Mouse (Mus musculus) forebrain, embryonic 16.5 days (tissue): Measurements from ENCODE around the gene Dpf3. TPM values are rescaled to one million over a fixed set of nuclear protein-coding genes. Genes with fewer than 3 reads are reported as not detected.

Experiments
- polyA plus RNA-seq: library from polyadenylated mRNA; unstranded; fragments of >200 nt; fragmentation: Nextera tagmentation; extraction: Ambion mirVana; gene quantifications from 2 replicates; pipeline ENCODE4 v1.2.1, GENCODE M21; 2015

Gene Dpf3
- polyA plus RNA-seq, 1 experiment from 2014 or later = 10.3 TPM

Other genes with a start within 250 kb of the Dpf3 start
- gene Dcaf4, start 32.8 kb upstream of the Dpf3 start, polyA plus RNA-seq = 49.7 and 51.1 TPM in 2 replicates
- 35.6 and 41.4 TPM in 2 replicates for gene Zfyve1, start 109.5 kb upstream of the Dpf3 start, polyA plus RNA-seq
- gene Rbm25, start 143.5 kb upstream of the Dpf3 start, polyA plus RNA-seq = 271 and 316 TPM in 2 replicates
- gene Psen1, start 200.4 kb upstream of the Dpf3 start, polyA plus RNA-seq = 73.7 and 75.6 TPM in 2 replicates